Mouse (Mus musculus): Measurements from ENCODE around the gene Ankrd61. TPM values are rescaled to one million over a fixed set of nuclear protein-coding genes. Genes with fewer than 3 reads are reported as not detected.

The Ankrd61 gene
- not detected in 2 replicates for total RNA-seq (2014; rRNA removed)
- 0.06 TPM in 1 of 2 replicates, not detected in the other for polyA plus RNA-seq (2012; rRNA removed)

DNA sequence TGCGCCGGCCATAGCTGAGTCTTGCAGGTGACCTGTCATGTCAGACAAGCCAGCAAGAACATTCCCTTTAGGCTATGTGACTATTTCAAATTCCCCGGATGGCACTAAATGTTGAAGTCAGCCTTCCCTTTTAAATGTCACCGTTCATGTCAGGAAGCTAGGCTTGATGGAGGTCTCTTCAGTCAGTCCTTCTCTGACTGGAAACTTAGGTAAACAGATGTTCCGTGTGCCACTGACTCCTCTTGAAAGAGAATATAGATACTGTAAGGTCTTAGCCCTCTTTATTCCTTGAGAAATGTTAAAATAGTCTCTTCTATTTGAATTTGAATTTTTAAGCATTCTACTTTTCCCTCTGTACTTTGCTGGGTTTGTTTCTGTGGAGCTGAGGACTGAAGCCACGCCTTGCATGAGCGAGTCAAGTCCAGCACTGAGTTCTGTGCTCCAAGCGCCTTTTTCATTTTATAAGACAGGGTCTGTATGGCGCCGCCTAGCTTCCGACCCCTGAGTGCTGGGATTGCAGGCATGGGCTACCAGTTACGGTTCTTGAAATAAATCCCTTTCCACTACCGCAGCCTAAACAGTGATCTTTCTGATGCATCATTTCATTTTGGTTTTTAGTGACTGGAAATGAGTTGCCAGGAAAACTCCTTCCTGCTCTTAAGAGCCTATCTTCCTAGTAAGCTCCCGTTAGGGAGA is at the start of gene Ankrd61:
Ankrd61 (minus strand) TSS at position 51 of the 696 bp plus-strand sequence.
- 90% methylated on average over 14 of the region's 14 CpGs for WGBS
- no peak for TF ChIP-seq CTCF (IDR thresholded peaks at IDR 0.05; ENCODE audit: low read depth, low read length)
- no peak for TF ChIP-seq POLR2A (IDR thresholded peaks at IDR 0.05; ENCODE audit: extremely low read depth, insufficient read depth, low read length)
- Histone ChIP-seq H3K4me3 (ENCODE audit: insufficient read depth, low read depth, low read length) (no peak within 1 kb of the TSS), H3K4me1 (ENCODE audit: control insufficient read depth, insufficient read depth, low read length) (no peaks in the 10 kb centered on the region), H3K27ac (replicated peaks; ENCODE audit: insufficient read depth, low read depth, low read length) (no peak within 1 kb of the TSS), H3K36me3 (ENCODE audit: control insufficient read depth, insufficient read depth, low read length) (peaks cover 41% of the 10 kb centered on the region), H3K79me2 (ENCODE audit: control insufficient read depth, insufficient read depth, low read length) (no peaks in the 10 kb centered on the region), H3K27me3 (ENCODE audit: control insufficient read depth, insufficient read depth, low read length) (no peaks in the 10 kb centered on the region), H3K9ac (ENCODE audit: low read depth, low read length) (no peak within 1 kb of the TSS)
- DNase-seq (ENCODE audit: extremely low read depth, low read depth, low spot score) = no peak

GRCm38 (mm10) chr5:143943231-143944125 is 46.0 kb upstream of the Ankrd61 start:
- H3K27ac ChIP-seq (replicated peaks; ENCODE audit: insufficient read depth, low read depth, low read length) = no peak overlapping the region
- H3K4me3 ChIP-seq (ENCODE audit: insufficient read depth, low read depth, low read length) = no peak overlapping the region
- H3K9ac ChIP-seq (ENCODE audit: low read depth, low read length) = no peak overlapping the region
- DNase-seq (ENCODE audit: extremely low read depth, low read depth, low spot score) = no peak
- no peaks in the 10 kb centered on the region for H3K79me2 ChIP-seq (ENCODE audit: control insufficient read depth, insufficient read depth, low read length)
- H3K27me3 ChIP-seq (ENCODE audit: control insufficient read depth, insufficient read depth, low read length) = no peaks in the 10 kb centered on the region
- TF ChIP-seq CTCF (IDR thresholded peaks at IDR 0.05; ENCODE audit: low read depth, low read length) (no peak), POLR2A (IDR thresholded peaks at IDR 0.05; ENCODE audit: extremely low read depth, insufficient read depth, low read length) (no peak)
- no peaks in the 10 kb centered on the region for H3K36me3 ChIP-seq (ENCODE audit: control insufficient read depth, insufficient read depth, low read length)
- H3K4me1 ChIP-seq (ENCODE audit: control insufficient read depth, insufficient read depth, low read length) = no peaks in the 10 kb centered on the region
- WGBS = 87% methylated on average over 14 of the region's 14 CpGs

DNA sequence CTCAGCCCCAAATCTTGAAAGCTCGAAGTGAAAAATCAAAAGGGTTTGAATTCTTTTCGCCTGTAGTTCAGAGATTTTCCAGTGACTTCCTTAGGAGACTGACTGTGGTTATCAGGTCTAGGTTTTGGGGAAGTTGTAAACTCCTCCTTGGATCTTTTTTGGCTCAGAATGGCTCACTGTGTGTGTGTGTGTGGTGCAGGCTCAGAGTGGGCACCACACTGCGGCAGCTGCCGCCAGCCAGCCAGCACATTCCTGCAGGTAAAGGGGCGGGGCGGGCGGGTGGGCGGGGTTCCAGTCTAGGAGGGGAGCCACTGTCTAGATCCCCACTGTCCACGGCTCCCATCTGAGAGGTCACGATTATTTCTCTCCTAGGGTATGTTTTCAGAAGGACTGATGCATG is 44.1 kb upstream of the Ankrd61 start:
- 25% methylated on average over 10 of the region's 10 CpGs for WGBS
- Histone ChIP-seq H3K4me1 (ENCODE audit: control insufficient read depth, insufficient read depth, low read length) (no peaks in the 10 kb centered on the region), H3K36me3 (ENCODE audit: control insufficient read depth, insufficient read depth, low read length) (no peaks in the 10 kb centered on the region), H3K9ac (ENCODE audit: low read depth, low read length) (no peak overlapping the region), H3K4me3 (ENCODE audit: insufficient read depth, low read depth, low read length) (no peak overlapping the region), H3K79me2 (ENCODE audit: control insufficient read depth, insufficient read depth, low read length) (no peaks in the 10 kb centered on the region), H3K27ac (replicated peaks; ENCODE audit: insufficient read depth, low read depth, low read length) (no peak overlapping the region), H3K27me3 (ENCODE audit: control insufficient read depth, insufficient read depth, low read length) (no peaks in the 10 kb centered on the region)
- TF ChIP-seq POLR2A (IDR thresholded peaks at IDR 0.05; ENCODE audit: extremely low read depth, insufficient read depth, low read length) (no peak), CTCF (IDR thresholded peaks at IDR 0.05; ENCODE audit: low read depth, low read length) (no peak)
- no peak for DNase-seq (ENCODE audit: extremely low read depth, low read depth, low spot score)

GRCm38 (mm10) chr5:143936156-143936555 is 38.7 kb upstream of the Ankrd61 start:
- no peak overlapping the region for H3K9ac ChIP-seq (ENCODE audit: low read depth, low read length)
- H3K79me2 ChIP-seq (ENCODE audit: control insufficient read depth, insufficient read depth, low read length) = no peaks in the 10 kb centered on the region
- no peak for DNase-seq (ENCODE audit: extremely low read depth, low read depth, low spot score)
- H3K27ac ChIP-seq (replicated peaks; ENCODE audit: insufficient read depth, low read depth, low read length) = no peak overlapping the region
- no peaks in the 10 kb centered on the region; the same call in 1 of the 2 replicates for H3K36me3 ChIP-seq (ENCODE audit: control insufficient read depth, insufficient read depth, low read length)
- no peak overlapping the region for H3K4me3 ChIP-seq (ENCODE audit: insufficient read depth, low read depth, low read length)
- no peaks in the 10 kb centered on the region for H3K27me3 ChIP-seq (ENCODE audit: control insufficient read depth, insufficient read depth, low read length)
- no peak for TF ChIP-seq POLR2A (IDR thresholded peaks at IDR 0.05; ENCODE audit: extremely low read depth, insufficient read depth, low read length)
- no peak for TF ChIP-seq CTCF (IDR thresholded peaks at IDR 0.05; ENCODE audit: low read depth, low read length)
- WGBS = 87% methylated on average over 9 of the region's 9 CpGs
- H3K4me1 ChIP-seq (ENCODE audit: control insufficient read depth, insufficient read depth, low read length) = no peaks in the 10 kb centered on the region

- WGBS = 97% methylated on average over 1 of the region's 1 CpGs
- Histone ChIP-seq H3K27me3 (ENCODE audit: control insufficient read depth, insufficient read depth, low read length) (no peaks in the 10 kb centered on the region), H3K4me3 (ENCODE audit: insufficient read depth, low read depth, low read length) (no peak overlapping the region), H3K27ac (replicated peaks; ENCODE audit: insufficient read depth, low read depth, low read length) (no peak overlapping the region), H3K36me3 (ENCODE audit: control insufficient read depth, insufficient read depth, low read length) (peaks cover 8% of the 10 kb centered on the region; the same call in 1 of the 2 replicates), H3K79me2 (ENCODE audit: control insufficient read depth, insufficient read depth, low read length) (no peaks in the 10 kb centered on the region), H3K9ac (ENCODE audit: low read depth, low read length) (no peak overlapping the region), H3K4me1 (ENCODE audit: control insufficient read depth, insufficient read depth, low read length) (no peaks in the 10 kb centered on the region)
- no peak for TF ChIP-seq CTCF (IDR thresholded peaks at IDR 0.05; ENCODE audit: low read depth, low read length)
- TF ChIP-seq POLR2A (IDR thresholded peaks at IDR 0.05; ENCODE audit: extremely low read depth, insufficient read depth, low read length) = no peak
- DNase-seq (ENCODE audit: extremely low read depth, low read depth, low spot score) = no peak
These were observed 36.4 kb upstream of the Ankrd61 start for GRCm38 (mm10) chr5:143933875-143934274.

Measured in liver, adult 2 months (tissue).